Mouse (Mus musculus) gastrocnemius, postnatal 25 days (tissue): ENCODE measurements around the gene Mgat4e. TPM values are rescaled to one million over a fixed set of nuclear protein-coding genes. Genes with fewer than 3 reads are reported as not detected.
"Not testable (repeated sequence)": the region's sequence is repeated elsewhere in the genome, so short reads cannot be mapped to it uniquely, and the experiment has no call there.

Source experiments
- DNase-seq: peaks from one replicate; pipeline ENCODE4 v3.0.0; 2022
- total RNA-seq, 2 experiments: library from RNA; stranded (reverse); gene quantifications; 1 replicate in 1 of 2; 2 replicates in 1 of 2; pipeline ENCODE4 v1.2.3; 2021

The Mgat4e gene
- total RNA-seq, 2 experiments from 2014 or later = not detected

- DNase-seq = no peak
Measured at GRCm38 (mm10) chr1:134555871-134556670, 6.6 kb upstream of the Mgat4e start.

- no peak for DNase-seq
Measured at GRCm38 (mm10) chr1:134555240-134555870, 5.9 kb upstream of the Mgat4e start.

DNA sequence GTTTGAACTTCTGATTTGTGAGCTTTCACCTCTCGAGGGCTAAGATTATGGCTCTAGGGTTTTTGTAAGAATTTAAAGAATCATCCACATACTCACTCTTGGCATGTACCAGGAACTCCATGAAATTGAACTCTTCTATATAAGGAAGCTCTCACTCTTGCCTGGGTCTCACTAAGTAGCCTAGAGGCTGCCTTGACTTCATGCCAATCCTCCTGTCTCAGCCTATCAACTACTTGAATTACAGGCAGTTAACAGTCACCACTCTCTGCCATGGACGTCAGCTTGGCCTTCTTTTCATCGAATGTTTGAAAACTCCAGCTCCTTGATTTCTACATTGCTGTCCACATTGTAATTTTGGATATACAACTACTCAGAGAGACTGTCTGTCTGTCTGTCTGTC, 2.9 kb upstream of the Mgat4e start:
- DNase-seq = no peak

DNA sequence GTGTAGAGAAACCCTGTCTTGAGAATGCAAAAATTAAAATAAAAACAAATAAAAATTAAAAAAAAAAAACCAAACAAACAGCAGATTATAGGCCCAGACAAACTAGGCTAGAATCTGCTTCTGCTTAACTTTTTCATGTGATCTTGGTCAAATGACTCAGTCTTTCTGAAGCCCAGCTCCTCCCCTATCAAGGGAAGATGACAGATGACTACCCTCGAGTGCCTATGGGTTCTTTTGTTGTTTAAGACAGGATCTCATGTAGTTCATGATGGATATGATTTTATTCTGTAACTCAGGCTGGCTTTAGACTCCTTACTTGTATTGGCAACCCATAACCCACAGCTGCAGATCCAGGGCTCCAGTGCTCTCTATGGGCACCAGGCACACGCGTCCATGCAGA, 2.4 kb upstream of the Mgat4e start:
- no peak for DNase-seq

- DNase-seq = no peak
Measured at GRCm38 (mm10) chr1:134548231-134548630, 1.3 kb downstream of the Mgat4e start.

DNA sequence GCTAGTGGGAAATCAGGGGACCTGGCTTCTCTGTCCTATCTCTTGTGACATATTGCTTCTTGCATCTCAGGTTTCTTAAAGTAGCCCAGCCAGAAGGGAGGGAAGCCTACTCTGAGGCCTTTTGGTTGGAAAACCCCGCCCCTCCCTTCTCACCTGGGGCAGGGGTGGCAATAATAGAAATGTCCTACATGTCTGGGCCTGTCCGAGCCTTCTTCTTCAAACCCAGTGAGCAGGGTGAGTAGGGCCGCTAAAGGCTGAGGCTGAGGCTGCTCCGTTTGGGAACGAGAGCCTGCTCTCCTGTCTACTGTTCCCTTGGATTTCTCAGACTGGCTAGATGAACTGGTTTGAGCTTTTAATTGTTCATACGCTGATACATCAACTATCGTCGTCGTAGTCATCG, 8.9 kb downstream of the Mgat4e start:
- DNase-seq = no peak

DNA sequence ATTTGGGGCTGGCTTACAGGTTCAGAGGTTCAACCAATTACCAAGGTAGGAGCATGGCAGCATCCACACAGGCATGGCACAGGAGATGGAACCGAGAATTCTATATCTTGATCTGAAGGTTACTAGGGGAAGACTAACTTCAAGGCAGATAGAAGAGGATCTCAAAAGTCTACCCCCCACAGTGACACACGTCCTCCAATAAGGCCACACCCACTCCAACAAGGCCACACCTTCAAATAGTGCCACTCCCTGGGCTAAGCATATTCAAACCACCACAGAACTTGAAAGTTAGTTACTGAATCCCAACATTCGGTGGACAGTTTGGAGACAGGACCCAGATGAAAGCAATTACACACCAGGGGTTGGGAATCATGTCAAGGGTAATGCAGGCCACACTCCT, 14.0 kb downstream of the Mgat4e start:
- DNase-seq = no peak

DNA sequence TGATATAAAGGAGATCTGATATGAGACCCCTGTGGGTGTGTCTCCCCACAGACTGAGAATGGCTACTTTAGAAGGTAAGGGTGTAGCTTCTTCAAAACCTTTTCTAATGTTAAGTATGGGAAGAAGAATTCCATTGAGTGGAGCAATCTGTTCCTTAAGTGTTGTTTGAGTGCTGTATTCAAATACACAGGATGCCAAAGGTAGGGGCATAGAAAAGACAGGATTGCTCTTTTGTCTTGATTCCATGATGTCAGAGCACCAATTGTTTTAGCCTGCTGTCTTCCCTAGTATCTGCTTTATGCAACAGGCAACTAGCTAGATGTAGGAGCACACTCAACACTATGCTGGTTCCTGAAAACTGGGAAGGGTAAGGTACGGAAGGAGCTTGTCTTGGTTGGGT, 14.4 kb downstream of the Mgat4e start:
- no peak for DNase-seq

DNA sequence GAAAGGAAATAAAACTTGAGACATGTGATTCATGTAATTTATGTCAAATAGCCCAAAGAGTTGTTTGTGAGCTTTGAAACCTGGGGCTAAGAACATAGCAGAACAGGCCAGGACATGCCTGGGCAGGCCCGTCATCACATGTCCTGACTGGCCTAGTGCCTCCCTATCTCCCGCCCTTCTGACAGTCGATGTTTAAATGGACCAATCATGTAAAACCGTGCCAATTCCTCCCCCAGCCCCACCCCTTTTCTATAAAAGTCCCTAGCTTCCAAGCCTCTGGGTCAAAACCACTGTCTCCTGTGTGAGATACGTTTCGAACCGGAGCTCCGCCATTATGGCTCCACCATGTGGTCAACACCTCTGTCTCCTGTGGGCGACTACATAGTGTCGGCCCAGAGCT, 15.8 kb downstream of the Mgat4e start:
- DNase-seq = not testable (repeated sequence)

DNA sequence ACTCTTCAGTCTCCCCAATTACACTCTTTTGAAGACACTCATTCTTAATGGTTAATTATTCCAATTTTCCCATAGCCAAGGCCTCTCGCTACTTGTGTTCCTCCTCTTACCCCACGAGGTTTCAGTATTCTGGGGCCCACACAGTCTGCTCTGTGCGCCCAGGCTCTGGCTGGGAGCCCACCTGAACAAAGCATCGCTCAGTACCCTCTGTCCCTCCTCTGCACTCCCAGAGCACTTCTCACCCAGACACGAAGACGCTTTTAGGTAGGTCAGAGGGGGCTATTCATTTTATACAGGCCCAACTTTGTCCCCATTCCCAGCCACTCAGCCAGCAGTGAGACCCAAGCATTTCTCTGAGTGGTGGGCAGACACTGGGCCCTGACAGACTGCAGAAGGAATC, 18.9 kb downstream of the Mgat4e start:
- no peak for DNase-seq

DNA sequence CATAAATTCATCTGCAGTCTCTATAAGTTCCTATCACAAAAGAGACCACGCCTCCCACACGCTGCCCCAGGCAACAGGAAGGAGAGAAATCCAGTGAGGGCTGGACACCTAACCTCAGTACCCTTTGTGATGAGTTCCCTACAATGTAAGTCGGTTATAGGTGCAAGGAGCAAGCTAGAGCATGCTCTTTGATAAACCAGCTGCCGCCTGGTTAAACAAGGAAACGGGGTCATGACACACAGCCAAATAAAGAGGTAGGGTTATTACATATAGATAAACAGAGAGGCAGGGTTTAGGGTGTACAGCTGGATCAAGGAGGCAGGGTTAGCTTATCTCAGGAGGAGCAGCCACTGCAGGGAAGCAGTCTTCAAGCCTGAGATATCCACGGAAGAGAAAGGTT, 22.7 kb downstream of the Mgat4e start:
- DNase-seq = no peak

GRCm38 (mm10) chr1:134525015-134525414, 24.5 kb downstream of the Mgat4e start:
- DNase-seq = no peak

DNA sequence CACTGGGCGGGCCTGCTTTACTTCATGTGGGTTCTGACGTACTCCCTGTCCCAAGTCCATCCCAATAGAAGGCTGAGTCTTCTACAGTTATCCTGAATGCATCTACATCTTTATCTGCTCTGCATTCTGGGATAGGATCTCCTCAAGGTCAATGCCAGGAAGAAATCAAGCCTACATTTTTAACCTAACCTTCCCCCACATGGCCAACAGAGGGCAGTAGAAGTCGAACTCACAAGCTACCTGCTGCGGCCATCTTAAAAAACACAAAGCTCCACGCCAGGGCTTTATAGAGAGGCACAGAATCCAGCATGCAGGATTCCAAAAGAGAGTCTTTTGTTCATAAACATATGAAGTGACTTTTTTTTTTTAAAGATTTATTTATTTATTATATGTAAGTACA, 25.1 kb downstream of the Mgat4e start:
- no peak for DNase-seq

DNA sequence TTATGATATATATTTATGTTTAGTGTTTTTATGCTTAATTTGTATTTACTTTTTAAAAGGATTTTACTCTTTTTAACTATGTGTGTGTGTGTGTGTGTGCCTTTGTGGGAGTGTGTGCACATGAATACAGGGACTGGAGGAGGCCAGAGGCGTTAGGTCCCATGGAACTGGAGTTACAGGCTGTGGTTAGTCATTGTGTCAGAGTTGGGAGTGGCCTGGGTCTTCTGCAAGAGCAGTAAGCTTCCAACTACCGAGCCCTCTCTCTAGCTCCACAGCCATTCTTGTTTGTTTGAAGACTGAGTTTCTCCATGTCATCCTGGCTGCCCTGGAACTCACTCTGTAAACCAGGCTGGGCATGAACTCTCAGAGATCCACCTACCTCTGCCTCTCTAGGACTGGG, 27.2 kb downstream of the Mgat4e start:
- no peak for DNase-seq

- DNase-seq = no peak
Measured at GRCm38 (mm10) chr1:134521163-134521562, 28.3 kb downstream of the Mgat4e start.

DNA sequence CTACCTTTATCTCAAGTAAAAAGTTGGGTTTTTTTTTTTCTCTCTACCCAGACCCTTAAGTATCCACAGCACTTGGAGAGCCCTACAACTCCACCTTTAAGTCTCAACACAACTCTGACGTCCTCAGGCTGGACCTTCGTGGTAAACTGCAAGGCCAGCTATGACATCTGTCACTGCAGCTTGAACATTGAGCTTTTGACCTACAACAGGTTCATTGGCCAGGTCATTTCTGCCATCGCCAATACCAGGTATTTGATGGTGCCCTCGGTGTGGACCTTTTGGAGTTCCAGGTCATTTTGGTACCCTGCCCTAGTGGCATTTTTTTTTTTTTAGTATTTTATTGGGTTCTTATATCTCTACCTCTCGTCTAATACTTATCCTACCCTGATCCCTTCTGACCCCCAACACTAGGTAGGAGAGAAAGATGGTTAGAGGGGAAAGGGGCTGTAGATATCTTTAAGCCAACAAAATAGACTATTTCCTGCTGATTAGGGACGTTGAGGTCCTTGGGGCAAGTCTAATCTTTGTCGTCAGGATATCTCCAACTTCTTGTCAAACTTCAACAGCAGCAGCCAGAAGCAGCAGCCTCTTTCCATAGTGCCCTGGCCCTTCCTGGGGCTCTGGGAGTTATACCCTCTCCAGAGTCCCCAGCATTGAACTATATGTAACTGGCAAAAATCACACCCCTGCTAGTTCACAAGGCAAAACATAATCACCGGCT, 29.3 kb downstream of the Mgat4e start:
- no peak for DNase-seq

- DNase-seq = not testable (repeated sequence)
Measured at GRCm38 (mm10) chr1:134519201-134519600, 30.3 kb downstream of the Mgat4e start.

- peak; percentile 82 for DNase-seq
Measured at GRCm38 (mm10) chr1:134518677-134519076, 30.8 kb downstream of the Mgat4e start.

DNA sequence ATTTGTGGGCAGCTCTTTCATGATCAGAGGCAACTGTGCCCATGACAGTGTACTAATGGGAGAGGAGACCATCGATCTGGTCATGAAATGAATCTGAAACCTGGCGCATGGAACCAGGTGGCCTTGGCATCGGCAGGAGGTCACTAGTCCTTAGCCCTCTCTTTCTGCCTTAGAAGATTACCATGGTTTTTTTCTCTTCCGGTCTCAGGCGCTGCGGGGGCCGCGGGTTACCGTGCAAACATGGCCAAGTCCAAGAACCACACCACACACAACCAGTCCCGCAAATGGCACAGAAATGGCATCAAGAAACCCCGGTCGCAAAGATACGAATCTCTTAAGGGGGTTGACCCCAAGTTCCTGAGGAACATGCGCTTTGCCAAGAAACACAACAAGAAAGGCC, 31.6 kb downstream of the Mgat4e start:
- DNase-seq = not testable (repeated sequence)

GRCm38 (mm10) chr1:134516491-134517198, 32.8 kb downstream of the Mgat4e start:
- DNase-seq = no peak

DNA sequence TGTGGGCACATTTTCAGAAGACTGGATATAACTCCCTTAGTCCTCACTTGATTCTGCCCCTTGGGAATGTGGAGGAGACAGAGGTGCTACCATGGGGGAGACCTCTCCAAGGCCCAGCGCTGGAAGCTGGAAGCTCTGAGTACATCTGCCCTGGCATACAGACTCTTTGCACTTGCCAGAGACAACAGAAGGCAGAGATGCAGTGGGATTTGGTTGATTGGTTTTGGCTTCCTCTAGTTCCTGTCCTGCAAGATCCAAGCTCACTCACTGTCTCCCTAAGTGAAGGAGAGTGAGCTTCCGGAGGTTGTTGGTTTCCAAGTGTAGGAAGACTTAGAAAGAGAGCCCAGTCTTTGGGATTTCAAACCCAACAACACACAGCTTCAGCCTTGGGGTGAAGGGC, 33.6 kb downstream of the Mgat4e start:
- no peak for DNase-seq

DNA sequence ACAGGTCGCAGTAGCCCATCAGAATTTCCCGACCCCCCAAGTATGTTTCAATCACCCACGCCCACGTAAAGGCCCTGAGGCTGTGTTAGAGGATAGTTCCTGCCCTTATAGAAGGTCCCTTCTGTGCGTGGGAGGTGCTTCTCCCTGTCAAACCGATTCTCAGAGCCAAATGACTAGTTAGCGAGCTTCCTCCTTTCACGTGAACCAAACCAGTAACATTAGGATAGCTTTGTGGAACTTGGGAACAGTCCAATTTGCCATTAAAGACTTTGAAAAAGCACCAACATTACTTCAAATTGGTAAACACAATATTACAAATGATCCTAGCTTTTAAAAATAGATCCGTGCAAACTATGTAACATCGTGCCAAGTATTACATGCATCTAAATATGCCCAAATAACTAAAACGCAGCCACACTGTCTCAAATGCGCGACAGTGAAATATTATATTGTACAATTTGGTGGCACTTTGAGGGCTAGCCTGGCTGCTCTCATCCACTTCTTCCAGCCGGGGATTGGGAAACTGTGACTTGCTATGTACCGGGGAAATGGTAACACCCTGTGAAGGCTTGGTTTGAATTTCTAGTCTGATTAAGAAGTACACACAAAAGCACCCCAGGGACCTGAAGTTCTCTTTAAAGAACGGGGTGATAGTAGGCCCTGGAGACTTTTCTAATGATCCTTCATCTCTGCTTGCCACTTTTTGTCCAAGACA, 35.4 kb downstream of the Mgat4e start:
- DNase-seq = no peak
